Mouse (Mus musculus) lung, postnatal 14 days (tissue): Measurements from ENCODE around the gene Etv5.
"Not testable (repeated sequence)": the region's sequence is repeated elsewhere in the genome, so short reads cannot be mapped to it uniquely, and the experiment has no call there.

Source experiments
- DNase-seq: peaks from one replicate; pipeline ENCODE4 v3.0.0; 2021

The Etv5 gene

GRCm38 (mm10) chr16:22389146-22389911, 50.2 kb downstream of the Etv5 start:
- DNase-seq = no peak

GRCm38 (mm10) chr16:22387731-22388130, 51.8 kb downstream of the Etv5 start:
- DNase-seq = no peak

GRCm38 (mm10) chr16:22382018-22382417, 57.5 kb downstream of the Etv5 start:
- DNase-seq = not testable (repeated sequence)

DNA sequence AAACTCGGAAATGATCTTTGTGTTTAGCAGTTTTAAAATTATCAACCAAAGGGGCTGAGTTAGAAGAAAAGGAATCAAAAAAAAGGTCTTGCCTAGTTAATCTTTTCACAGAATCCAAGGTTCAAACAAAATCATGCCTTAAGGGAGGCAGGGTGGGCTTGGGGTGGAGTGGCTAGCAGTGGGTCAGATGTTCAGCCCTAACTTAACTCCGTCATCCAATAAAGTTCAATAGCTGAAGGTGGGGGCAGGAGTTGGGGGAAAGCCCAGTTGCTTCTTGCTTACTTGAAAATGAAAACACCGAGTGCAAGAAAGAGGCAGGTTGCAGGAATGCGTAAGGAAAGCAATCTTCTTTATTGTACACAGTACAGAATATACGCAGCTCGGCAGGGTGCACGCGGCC, 58.5 kb downstream of the Etv5 start:
- no peak for DNase-seq

- DNase-seq = no peak
Observed at GRCm38 (mm10) chr16:22379986-22380385, 59.5 kb downstream of the Etv5 start.

DNA sequence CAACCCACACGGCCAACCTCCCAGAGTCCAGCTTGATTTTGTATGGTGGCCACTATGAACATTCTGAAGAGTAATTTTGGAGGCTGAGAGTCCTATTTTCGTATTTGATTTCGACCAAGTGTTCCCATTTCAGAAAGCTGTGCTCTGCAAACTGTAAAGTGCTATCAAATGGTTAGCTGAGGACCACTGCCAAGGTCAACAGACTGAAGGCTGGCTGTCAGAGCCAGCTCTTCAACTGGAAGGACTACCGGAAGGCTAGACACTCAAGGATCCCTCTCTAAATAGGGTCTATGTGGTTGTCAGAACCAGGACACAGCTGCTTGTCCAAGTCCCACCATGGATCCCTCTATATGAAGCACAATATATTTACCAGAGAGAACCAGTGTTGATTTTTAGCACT, 60.2 kb downstream of the Etv5 start:
- DNase-seq = peak; percentile 21

DNA sequence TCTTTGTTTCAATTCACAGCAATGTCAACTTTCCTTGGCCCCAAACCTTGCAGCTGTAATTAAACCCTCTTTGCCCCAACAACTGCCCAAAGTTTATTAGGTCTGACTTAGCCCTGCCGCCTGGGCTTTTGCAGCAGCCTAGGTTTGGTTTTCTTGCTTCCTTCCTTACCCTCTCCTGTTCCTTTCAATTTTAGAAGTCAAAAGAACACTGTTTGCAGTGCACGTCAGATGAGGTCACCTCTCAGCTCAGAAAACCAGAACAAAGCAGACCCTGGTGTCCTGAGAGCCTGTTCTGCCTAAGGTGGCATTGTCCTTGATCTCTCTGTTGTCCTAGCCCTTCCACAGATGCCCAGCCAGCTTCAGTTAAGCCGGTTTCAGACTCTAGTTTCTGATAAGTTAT, 61.8 kb downstream of the Etv5 start:
- DNase-seq = no peak

- no peak for DNase-seq
Observed at GRCm38 (mm10) chr16:22374898-22375297, 64.6 kb downstream of the Etv5 start.

DNA sequence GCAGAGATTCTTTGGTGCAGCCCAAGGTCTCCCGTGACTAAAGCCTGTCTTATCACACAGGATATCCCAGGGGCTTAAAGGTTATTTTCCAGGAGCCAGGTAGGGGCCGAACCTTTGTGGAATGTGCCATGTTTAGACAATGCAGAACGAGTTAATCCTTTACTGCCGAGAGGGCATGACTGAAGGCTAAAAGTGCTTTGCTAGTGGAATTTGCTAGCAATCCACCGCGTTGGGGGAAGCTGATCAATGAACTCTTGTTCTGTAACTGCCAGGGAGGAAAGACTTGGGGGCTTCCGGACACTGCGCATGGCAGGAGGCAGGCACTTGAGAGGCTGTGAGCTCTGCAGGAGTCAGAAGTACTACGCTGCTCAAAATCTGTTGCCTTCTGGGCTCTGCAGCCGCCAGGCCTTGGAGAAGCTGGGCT, 66.8 kb downstream of the Etv5 start:
- no peak for DNase-seq

GRCm38 (mm10) chr16:22372225-22372624, 67.3 kb downstream of the Etv5 start:
- no peak for DNase-seq

GRCm38 (mm10) chr16:22367099-22367498, 72.4 kb downstream of the Etv5 start:
- no peak for DNase-seq

DNA sequence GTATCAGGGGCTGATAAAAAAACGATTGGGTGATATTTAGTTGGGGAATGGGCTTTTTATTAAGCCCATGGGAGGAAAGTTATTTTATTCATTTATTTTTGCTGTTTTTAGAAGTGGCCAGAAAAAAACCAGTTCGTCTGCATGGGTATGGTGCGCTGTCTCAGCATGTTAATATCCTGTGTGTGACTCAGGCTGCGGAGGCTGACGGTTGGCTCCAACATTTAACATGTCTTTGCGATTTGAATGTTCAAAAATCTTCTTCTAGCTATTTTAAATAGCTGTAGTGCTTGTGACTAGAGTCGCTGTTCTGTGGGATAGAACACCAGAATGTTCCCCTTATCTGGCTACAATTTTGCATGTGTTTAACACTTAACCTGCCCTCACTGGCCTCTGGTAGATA, 73.5 kb downstream of the Etv5 start:
- no peak for DNase-seq

DNA sequence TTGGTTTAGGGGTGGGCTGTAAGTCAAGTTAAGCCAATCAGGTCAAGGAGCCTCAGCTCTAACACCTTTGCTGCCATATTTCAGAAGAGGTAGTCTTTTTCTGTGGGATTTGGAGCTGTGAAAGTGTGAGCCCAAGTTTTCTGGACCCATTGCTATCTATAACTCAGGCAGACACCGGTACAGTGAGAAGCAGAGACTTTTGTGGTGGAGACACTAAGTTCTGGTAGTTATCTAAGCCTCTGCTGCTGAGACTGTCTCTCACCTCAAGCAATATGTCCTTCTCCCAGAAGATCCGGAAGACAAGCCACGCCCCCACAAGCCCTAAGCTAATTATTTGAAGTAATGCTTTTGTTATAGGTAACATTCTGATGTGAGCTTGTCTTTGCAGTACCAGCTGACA, 73.9 kb downstream of the Etv5 start:
- no peak for DNase-seq

- peak; percentile 21 for DNase-seq
Observed at GRCm38 (mm10) chr16:22358701-22359354, 80.7 kb downstream of the Etv5 start.

DNA sequence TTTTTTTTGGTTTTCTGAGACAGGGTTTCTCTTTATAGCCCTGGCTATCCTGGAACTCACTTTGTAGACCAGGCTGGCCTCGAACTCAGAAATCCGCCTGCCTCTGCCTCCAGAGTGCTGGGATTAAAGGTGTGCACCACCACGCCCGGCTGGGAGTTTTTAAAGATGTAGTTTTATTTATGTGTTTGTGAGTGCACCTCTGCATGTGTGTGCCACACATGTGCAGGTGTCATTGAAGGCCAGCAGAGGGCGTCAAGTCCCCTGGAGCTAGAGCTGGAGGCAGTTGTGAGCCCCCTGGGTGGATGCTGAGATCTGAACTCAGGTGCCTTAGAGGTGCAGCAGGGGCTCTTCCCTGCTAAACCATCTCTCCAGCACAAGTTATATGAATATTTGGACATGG, 85.3 kb downstream of the Etv5 start:
- not testable (repeated sequence) for DNase-seq

DNA sequence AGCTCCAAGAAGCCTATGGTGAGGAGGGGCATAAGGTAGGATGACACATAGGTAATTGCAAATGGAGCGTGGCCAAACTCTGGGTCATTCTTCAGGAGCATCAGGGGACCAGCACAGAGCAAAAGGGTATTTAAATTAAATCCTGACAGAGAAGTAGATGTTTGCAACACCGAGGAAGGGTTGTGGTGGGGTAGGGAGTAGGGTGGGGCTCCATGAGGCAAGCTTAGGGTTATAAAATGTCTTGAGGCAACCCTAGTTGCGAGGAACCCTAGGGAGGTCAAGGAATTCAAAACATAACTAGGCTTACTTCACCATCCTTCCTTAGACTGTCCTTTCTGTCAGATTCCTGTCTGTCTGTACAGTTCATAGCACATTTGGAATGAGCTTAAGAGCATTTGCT, 85.9 kb downstream of the Etv5 start:
- DNase-seq = no peak

DNA sequence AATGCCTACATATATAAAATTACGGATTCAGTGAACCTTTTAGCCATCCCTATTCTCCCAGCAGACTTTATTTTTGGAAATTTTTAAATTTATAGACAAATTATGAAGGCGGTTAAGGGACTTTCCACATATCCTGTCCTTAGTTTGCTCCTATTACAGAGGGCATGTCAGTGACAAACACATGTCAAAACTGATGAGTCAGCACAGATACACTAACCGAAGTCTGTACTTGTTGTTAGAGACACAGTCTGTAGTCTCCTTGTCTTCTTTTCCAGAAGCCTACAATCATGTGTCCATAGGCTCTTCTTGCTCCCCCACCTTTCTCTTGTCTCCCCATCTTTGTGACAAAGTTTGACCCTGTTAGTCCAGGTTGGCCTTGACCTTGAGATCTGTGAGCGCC, 88.3 kb downstream of the Etv5 start:
- no peak for DNase-seq

DNA sequence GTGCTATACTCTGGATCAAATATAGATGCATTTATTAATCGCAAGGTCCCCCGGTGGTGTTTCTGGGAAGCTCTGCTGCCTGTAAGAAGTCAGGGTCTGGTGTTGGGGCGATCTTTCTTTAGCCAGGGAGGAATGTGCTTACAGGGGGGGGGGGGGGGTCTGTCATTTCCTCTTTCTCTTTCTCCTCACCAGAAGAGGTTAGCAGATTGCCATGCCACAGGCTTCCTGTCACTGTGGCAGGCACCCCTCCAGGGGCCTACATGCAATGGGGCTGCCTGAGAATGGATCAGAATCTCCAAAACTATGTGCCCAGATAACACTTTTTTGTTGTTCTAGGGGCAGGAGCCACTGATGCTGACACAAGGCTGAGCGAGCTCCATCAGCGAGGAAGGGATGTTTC, 89.7 kb downstream of the Etv5 start:
- no peak for DNase-seq

- no peak for DNase-seq
Observed at GRCm38 (mm10) chr16:22348478-22349270, 90.8 kb downstream of the Etv5 start.

DNA sequence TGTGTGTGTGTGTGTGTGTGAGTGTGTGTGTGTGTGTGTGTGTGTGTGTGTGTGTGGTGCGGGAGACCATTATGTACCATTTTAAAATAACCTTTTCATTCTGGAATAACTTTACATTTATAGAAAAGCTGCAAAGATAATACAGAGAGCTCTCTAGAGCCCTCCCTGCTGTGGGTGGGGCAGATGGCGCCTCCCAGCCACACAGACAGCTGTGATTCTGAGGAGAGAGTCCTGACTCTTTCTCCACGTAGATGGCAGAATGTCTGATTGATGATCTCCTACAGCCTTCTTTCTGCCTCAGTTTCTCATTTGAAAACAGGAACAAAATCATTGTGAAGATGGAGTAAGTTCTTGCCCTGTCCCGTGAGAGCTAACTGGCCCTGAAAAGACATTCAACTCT, 91.5 kb downstream of the Etv5 start:
- DNase-seq = no peak

- DNase-seq = peak; percentile 35
Observed at GRCm38 (mm10) chr16:22341236-22341671, 98.3 kb downstream of the Etv5 start.

DNA sequence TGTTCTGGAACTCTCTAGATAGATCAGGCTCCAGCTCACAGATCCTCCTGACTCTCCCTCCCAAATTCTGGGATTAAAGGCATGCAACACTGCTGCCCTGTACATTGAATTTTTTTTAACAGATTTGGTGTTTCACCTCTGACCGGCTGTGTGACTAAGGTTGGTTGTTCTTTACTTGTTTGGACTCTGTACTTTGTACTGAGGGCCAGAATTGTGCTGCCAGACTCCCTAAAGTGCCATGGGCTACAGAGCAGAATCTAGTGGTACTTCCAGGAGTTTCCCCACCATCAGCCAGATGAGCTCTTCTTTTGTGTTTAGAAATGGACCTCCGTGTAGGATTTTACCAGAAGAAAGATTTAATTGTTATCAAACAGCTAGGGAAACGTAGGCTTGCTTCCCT, 103.7 kb downstream of the Etv5 start:
- no peak for DNase-seq
